Mouse (Mus musculus): ENCODE data around the gene Rps6kb1. TPM values are rescaled to one million over a fixed set of nuclear protein-coding genes. Genes with fewer than 3 reads are reported as not detected.
A peak's percentile ranks its signal among the peaks of the same experiment; 100 is the strongest.

Gene Rps6kb1
- total and polyA plus RNA-seq, 2 experiments from 2014 or later = 34.2 to 67.3 TPM

DNA sequence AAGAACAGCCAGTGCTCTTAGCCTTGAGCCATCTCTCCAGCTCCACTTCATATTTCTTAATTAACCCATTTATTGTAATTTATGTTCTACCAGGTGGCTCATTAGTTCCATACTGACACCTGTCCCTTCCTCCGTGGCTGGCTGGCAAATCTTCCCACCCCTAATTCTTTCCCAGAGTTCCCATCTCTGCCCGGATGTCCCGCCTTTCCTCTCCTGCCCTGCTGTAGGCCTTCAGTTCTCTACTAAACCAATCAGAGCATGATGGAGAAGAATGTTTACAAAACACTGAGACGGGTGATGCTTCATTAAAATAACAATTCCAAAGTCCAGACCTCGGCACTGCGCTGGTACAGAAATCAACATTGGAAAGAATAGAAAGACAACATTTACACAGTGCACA is 85.7 kb downstream of the Rps6kb1 start:
- H3K4me2 ChIP-seq (ENCODE audit: low read depth, low read length) = no peak overlapping the region
- ATAC-seq (no peak), DNase-seq (ENCODE audit: low spot score) (no peak)
- no peak overlapping the region for H3K4me3 ChIP-seq (ENCODE audit: low read length)
- H3K27ac ChIP-seq = no peak overlapping the region
- H3K4me1 ChIP-seq (ENCODE audit: insufficient read depth, low read length) = no peaks in the 10 kb centered on the region
- no peak overlapping the region for H3K9ac ChIP-seq (replicated peaks; ENCODE audit: low read length)
- WGBS = 88% methylated on average over 6 of the region's 6 CpGs
- TF ChIP-seq CTCF (IDR thresholded peaks at IDR 0.05; ENCODE audit: low read depth) = no peak
- no peaks in the 10 kb centered on the region for H3K9me3 ChIP-seq (ENCODE audit: low read length)
- H3K36me3 ChIP-seq (ENCODE audit: insufficient read depth, low read length) = no peaks in the 10 kb centered on the region
- H3K27me3 ChIP-seq (ENCODE audit: insufficient read depth, low read length) = no peaks in the 10 kb centered on the region

DNA sequence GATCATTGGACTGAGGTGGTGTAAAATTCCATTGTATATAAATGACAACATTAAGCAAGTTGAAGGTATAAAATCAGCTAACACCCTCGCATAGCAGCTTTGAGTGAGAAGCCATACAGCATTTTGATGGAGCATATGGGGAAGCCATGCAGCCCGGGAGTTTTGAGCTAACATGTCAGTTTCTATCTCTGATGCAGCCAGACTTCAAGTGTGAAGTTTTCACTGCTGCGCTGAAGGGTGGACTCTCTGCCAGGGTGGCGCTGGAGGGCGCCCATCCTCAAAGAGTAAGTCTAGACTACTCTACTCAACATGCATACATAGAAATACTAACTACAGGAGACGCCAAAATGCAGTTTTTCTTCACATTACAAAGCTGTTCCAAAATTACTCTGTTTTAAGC is 87.1 kb downstream of the Rps6kb1 start:
- H3K36me3 ChIP-seq (ENCODE audit: insufficient read depth, low read length) = no peaks in the 10 kb centered on the region
- H3K4me2 ChIP-seq (ENCODE audit: low read depth, low read length) = no peak overlapping the region
- no peak overlapping the region for H3K27ac ChIP-seq
- H3K9me3 ChIP-seq (ENCODE audit: low read length) = no peaks in the 10 kb centered on the region
- no peak overlapping the region for H3K4me3 ChIP-seq (ENCODE audit: low read length)
- DNase-seq (ENCODE audit: low spot score) = no peak
- no peak for TF ChIP-seq CTCF (IDR thresholded peaks at IDR 0.05; ENCODE audit: low read depth)
- H3K9ac ChIP-seq (replicated peaks; ENCODE audit: low read length) = no peak overlapping the region
- no peaks in the 10 kb centered on the region for H3K27me3 ChIP-seq (ENCODE audit: insufficient read depth, low read length)
- no peak for ATAC-seq
- H3K4me1 ChIP-seq (ENCODE audit: insufficient read depth, low read length) = no peaks in the 10 kb centered on the region
- 80% methylated on average over 6 of the region's 6 CpGs for WGBS

DNA sequence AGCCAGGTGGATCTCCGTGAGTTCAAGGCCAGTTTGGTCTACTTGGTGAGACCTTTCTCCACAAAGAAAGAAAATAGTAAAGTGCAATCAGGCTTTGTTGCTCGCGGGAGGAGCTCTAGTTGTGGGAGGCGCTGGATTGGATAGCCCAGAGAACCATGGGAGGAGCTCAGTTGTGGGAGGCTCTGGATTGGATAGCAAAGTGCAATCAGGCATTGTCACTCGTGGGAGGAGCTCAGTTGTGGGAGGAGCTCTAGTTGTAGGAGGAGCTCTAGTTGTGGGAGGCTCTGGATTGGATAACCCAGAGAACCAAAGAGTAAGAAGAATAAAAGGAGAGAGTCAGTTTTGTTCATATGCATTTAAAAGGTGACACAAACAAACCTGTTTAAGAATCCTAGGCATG is 90.6 kb downstream of the Rps6kb1 start:
- WGBS = 92% methylated on average over 5 of the region's 5 CpGs

More for the DNA sequence above, 90.6 kb downstream of the Rps6kb1 start:
- Histone ChIP-seq H3K9ac (replicated peaks; ENCODE audit: low read length) (no peak overlapping the region), H3K27ac (no peak overlapping the region), H3K4me1 (ENCODE audit: insufficient read depth, low read length) (no peaks in the 10 kb centered on the region), H3K4me2 (ENCODE audit: low read depth, low read length) (no peak overlapping the region), H3K27me3 (ENCODE audit: insufficient read depth, low read length) (no peaks in the 10 kb centered on the region), H3K4me3 (ENCODE audit: low read length) (no peak overlapping the region), H3K9me3 (ENCODE audit: low read length) (no peaks in the 10 kb centered on the region), H3K36me3 (ENCODE audit: insufficient read depth, low read length) (no peaks in the 10 kb centered on the region)
- no peak for TF ChIP-seq CTCF (IDR thresholded peaks at IDR 0.05; ENCODE audit: low read depth)
- ATAC-seq (no peak), DNase-seq (ENCODE audit: low spot score) (no peak)

MicroRNAs within 50 kb of the gene (microRNA counts, 519-probe panel; counts per million panel counts)
- microRNA mmu-miR-21 = 4,461 counts per million, percentile 78 among the panel's probes with 10 or more counts

Small RNAs within 50 kb of the gene (microRNA-seq; reads per million reads assigned to microRNA genes)
- 5,508 to 6,183 reads per million in 2 experiments for gene Mir21a

Other genes with a start within 250 kb of the Rps6kb1 start
- 55.0 and 59.7 TPM in 2 replicates for gene Med13, start 187.2 kb downstream of the Rps6kb1 start, total RNA-seq (2014; rRNA removed)
- gene Med13, start 187.2 kb downstream of the Rps6kb1 start, polyA plus RNA-seq (2015; fragmentation: Nextera tagmentation; extraction: Ambion mirVana) = 5.3 and 5.6 TPM in 2 replicates
- gene Rnft1, start 60.1 kb downstream of the Rps6kb1 start, total RNA-seq (2014; rRNA removed) = 5.1 and 5.7 TPM in 2 replicates
- 15.0 and 16.3 TPM in 2 replicates for gene Rnft1, start 60.1 kb downstream of the Rps6kb1 start, polyA plus RNA-seq (2015; fragmentation: Nextera tagmentation; extraction: Ambion mirVana)
- 1.8 and 2.6 TPM in 2 replicates for gene Tubd1, start 186 bp upstream of the Rps6kb1 start, total RNA-seq (2014; rRNA removed)
- gene Tubd1, start 186 bp upstream of the Rps6kb1 start, polyA plus RNA-seq (2015; fragmentation: Nextera tagmentation; extraction: Ambion mirVana) = 6.4 and 7.2 TPM in 2 replicates
- gene Vmp1, start 139.0 kb upstream of the Rps6kb1 start, total RNA-seq (2014; rRNA removed) = 31.3 and 51.6 TPM in 2 replicates
- 128 and 129 TPM in 2 replicates for gene Vmp1, start 139.0 kb upstream of the Rps6kb1 start, polyA plus RNA-seq (2015; fragmentation: Nextera tagmentation; extraction: Ambion mirVana)
- gene Ptrh2, start 139.2 kb upstream of the Rps6kb1 start, total RNA-seq (2014; rRNA removed) = 8.4 and 10.6 TPM in 2 replicates
- gene Ptrh2, start 139.2 kb upstream of the Rps6kb1 start, polyA plus RNA-seq (2015; fragmentation: Nextera tagmentation; extraction: Ambion mirVana) = 21.2 and 21.6 TPM in 2 replicates
- 389 and 472 TPM in 2 replicates for gene Cltc, start 212.8 kb upstream of the Rps6kb1 start, total RNA-seq (2014; rRNA removed)
- 129 and 136 TPM in 2 replicates for gene Cltc, start 212.8 kb upstream of the Rps6kb1 start, polyA plus RNA-seq (2015; fragmentation: Nextera tagmentation; extraction: Ambion mirVana)